Mouse (Mus musculus) bone marrow macrophage, adult 2 months (primary cell): ENCODE results near the gene Rnf43.

Experiments
- CTCF ChIP-seq: IDR thresholded peaks from 2 replicates; pipeline ENCODE4 v1.5.1; 2012; ENCODE audit warnings: low read depth, mild to moderate bottlenecking, low read length, moderate library complexity
- POLR2A ChIP-seq: IDR thresholded peaks from 2 replicates; pipeline ENCODE4 v1.6.1; 2012; ENCODE audit warnings: mild to moderate bottlenecking, low read depth, low read length, borderline replicate concordance

DNA sequence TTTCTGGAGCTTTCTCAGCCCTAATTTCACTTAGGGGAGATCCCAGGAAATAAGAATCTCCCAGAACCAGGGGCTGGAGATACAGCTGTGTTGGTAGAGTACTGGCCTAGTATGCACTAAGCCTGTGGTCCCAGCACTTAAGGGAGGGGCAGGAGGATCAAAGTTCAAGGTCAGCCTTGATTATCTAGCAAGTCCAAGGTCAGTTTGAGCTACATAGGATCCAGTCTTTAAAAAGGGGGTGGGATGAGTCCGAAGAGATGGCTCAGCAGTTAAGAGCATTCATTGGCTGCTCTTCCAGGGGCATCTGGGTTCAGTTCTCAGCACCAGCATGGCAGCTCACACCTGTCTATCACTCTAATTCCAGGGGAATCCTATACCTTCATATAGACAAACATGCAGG is 89.8 kb downstream of the Rnf43 start:
- TF ChIP-seq POLR2A (no peak), CTCF (no peak)
